Mouse (Mus musculus): ENCODE data around the gene Rps16. TPM values are rescaled to one million over a fixed set of nuclear protein-coding genes. Genes with fewer than 3 reads are reported as not detected.

The Rps16 gene
- polyA plus RNA-seq, 1 experiment, result 6,019 TPM

DNA sequence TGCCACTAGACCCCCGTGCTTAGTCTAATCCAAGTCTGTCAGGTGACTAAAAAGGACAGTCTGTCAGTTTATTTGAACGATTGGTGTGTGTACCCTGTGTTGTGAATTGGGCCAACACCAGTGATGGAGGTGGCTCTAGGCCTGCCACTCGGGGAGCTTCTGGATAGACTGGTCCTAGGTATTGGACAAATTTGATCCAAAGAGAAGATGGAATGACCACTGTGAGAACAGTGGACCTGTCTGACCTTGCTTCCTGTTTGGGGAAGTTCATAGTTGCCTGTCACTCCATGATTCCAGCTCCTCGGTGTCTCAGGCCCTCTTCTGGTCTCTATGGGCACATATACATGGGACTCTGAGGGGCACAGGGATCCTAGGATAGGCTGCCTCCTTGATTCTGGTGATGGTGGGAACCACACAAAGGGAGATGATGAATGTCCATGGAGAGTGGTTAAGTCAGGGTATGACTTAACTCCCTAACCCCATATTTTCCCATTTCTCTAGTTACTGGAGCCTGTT is 1.3 kb downstream of the Rps16 start:
- peak overlapping the region; percentile 87 for H3K4me3 ChIP-seq (ENCODE audit: insufficient read depth, poor library complexity, severe bottlenecking)
- H3K79me2 ChIP-seq (ENCODE audit: control insufficient read depth, insufficient read depth), result peaks cover 33% of the 10 kb centered on the region
- H3K79me3 ChIP-seq (ENCODE audit: low read depth), result peaks cover 22% of the 10 kb centered on the region
- H3K27me3 ChIP-seq (ENCODE audit: control insufficient read depth, insufficient read depth, insufficient read length), result no peaks in the 10 kb centered on the region
- TF ChIP-seq FOSL1 (IDR thresholded peaks at IDR 0.05; ENCODE audit: insufficient read depth, low read length, poor library complexity, severe bottlenecking) (no peak), CTCF (IDR thresholded peaks at IDR 0.05; ENCODE audit: control insufficient read depth, insufficient read depth, insufficient read length) (no peak), USF1 (IDR thresholded peaks at IDR 0.05; ENCODE audit: low read depth) (no peak), MYOG (IDR thresholded peaks at IDR 0.05; ENCODE audit: control insufficient read depth, extremely low read depth, insufficient read length) (no peak), MAX (IDR thresholded peaks at IDR 0.05) (no peak)
- H3ac ChIP-seq (ENCODE audit: control insufficient read depth, insufficient read length, low read depth), result peak overlapping the region; percentile 75
- peaks cover 38% of the 10 kb centered on the region for H3K36me3 ChIP-seq (ENCODE audit: control insufficient read depth, insufficient read depth)

DNA sequence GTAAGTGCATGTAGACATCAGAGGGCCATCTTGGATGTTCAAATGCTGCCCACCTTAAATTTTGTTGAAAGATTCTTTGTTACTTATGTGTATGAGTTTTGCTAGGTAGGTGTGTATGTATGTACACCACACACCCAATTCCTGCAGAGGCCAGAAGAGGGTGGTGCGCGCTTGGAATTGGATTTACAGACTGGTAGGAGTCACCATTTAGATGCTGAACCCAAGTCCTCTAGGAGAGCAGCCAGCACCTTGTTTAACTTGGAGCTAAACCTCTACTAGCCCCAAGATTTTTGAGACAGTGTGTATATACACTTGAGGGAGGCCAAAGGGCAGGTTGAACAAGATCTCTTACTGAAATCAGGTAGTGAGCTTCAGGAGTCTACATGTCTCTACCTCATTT is 2.8 kb downstream of the Rps16 start:
- TF ChIP-seq CTCF (IDR thresholded peaks at IDR 0.05; ENCODE audit: control insufficient read depth, insufficient read depth, insufficient read length) (no peak), MYOG (IDR thresholded peaks at IDR 0.05; ENCODE audit: control insufficient read depth, extremely low read depth, insufficient read length) (no peak), USF1 (IDR thresholded peaks at IDR 0.05; ENCODE audit: low read depth) (no peak), FOSL1 (IDR thresholded peaks at IDR 0.05; ENCODE audit: insufficient read depth, low read length, poor library complexity, severe bottlenecking) (no peak)
- H3K79me2 ChIP-seq (ENCODE audit: control insufficient read depth, insufficient read depth), result peaks cover 33% of the 10 kb centered on the region

DNA sequence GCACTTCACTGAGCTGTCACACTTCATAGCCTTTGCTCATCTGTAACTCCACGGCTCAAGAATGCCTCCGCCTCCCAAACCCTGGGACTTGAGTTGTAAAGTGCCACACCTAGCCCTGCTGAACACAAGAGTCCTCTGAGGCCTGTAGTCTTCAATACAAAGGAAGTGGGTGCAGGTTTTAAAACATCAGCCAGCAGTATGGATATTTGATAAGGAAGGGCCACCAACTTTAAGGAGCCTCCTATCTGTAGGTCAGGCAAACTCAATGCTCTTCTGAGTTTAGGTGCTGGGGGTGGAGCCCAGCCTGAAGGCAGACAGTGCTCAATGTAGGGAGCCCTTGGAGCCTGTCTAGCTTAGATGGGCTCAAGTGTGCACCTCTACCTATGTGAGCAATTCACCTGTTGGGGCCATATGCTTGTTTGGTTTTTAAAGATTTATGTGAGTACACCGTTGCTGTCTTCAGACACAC is 3.7 kb downstream of the Rps16 start:
- H3K36me3 ChIP-seq (ENCODE audit: control insufficient read depth, insufficient read depth), result peaks cover 38% of the 10 kb centered on the region
- peaks cover 33% of the 10 kb centered on the region for H3K79me2 ChIP-seq (ENCODE audit: control insufficient read depth, insufficient read depth)
- no peaks in the 10 kb centered on the region for H3K27me3 ChIP-seq (ENCODE audit: control insufficient read depth, insufficient read depth, insufficient read length)
- TF ChIP-seq MYOG (IDR thresholded peaks at IDR 0.05; ENCODE audit: control insufficient read depth, extremely low read depth, insufficient read length), result no peak
- TF ChIP-seq MYOD1 (IDR thresholded peaks at IDR 0.05; ENCODE audit: control insufficient read depth, insufficient read length, low read depth), result no peak
- no peak for TF ChIP-seq CTCF (IDR thresholded peaks at IDR 0.05; ENCODE audit: control insufficient read depth, insufficient read depth, insufficient read length)
- no peak for TF ChIP-seq MAX (IDR thresholded peaks at IDR 0.05)
- no peak for TF ChIP-seq CEBPB (IDR thresholded peaks at IDR 0.05; ENCODE audit: low read depth)
- H3K79me3 ChIP-seq (ENCODE audit: low read depth), result peaks cover 22% of the 10 kb centered on the region
- H3K4me3 ChIP-seq (ENCODE audit: insufficient read depth, poor library complexity, severe bottlenecking), result no peak overlapping the region
- no peak overlapping the region for H3ac ChIP-seq (ENCODE audit: control insufficient read depth, insufficient read length, low read depth)

More for the DNA sequence above, 2.8 kb downstream of the Rps16 start:
- no peaks in the 10 kb centered on the region for H3K27me3 ChIP-seq (ENCODE audit: control insufficient read depth, insufficient read depth, insufficient read length)
- no peak overlapping the region for H3K4me3 ChIP-seq (ENCODE audit: insufficient read depth, poor library complexity, severe bottlenecking)
- peaks cover 38% of the 10 kb centered on the region for H3K36me3 ChIP-seq (ENCODE audit: control insufficient read depth, insufficient read depth)
- no peak overlapping the region for H3ac ChIP-seq (ENCODE audit: control insufficient read depth, insufficient read length, low read depth)
- peaks cover 22% of the 10 kb centered on the region for H3K79me3 ChIP-seq (ENCODE audit: low read depth)

DNA sequence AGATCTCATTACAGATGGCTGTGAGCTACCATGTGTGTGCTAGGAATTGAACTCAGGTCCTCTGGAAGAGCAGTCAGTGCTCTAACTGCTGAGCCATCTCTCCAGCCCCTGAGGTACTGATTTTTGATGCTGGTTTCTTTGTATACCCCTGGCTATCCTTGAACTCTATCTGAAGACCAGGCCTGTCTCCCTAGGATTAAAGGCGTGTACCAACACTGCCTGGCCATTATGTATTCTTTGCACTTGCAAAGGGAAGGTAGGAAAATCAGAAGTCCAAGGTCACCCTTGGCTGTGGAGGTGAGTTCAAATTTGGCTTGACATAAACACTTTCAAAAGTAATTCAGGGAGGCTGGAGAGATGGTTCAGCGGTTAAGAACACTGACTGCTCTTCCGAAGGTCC is 4.1 kb downstream of the Rps16 start:
- Histone ChIP-seq H3K36me3 (ENCODE audit: control insufficient read depth, insufficient read depth) (peaks cover 38% of the 10 kb centered on the region), H3K79me2 (ENCODE audit: control insufficient read depth, insufficient read depth) (peaks cover 33% of the 10 kb centered on the region), H3K79me3 (ENCODE audit: low read depth) (peaks cover 22% of the 10 kb centered on the region), H3K4me3 (ENCODE audit: insufficient read depth, poor library complexity, severe bottlenecking) (no peak overlapping the region), H3ac (ENCODE audit: control insufficient read depth, insufficient read length, low read depth) (no peak overlapping the region), H3K27me3 (ENCODE audit: control insufficient read depth, insufficient read depth, insufficient read length) (no peaks in the 10 kb centered on the region)
- TF ChIP-seq FOSL1 (IDR thresholded peaks at IDR 0.05; ENCODE audit: insufficient read depth, low read length, poor library complexity, severe bottlenecking), result no peak
- no peak for TF ChIP-seq MAX (IDR thresholded peaks at IDR 0.05)
- no peak for TF ChIP-seq MYOD1 (IDR thresholded peaks at IDR 0.05; ENCODE audit: control insufficient read depth, insufficient read length, low read depth)
- no peak for TF ChIP-seq MYOG (IDR thresholded peaks at IDR 0.05; ENCODE audit: control insufficient read depth, extremely low read depth, insufficient read length)
- no peak for TF ChIP-seq USF1 (IDR thresholded peaks at IDR 0.05; ENCODE audit: low read depth)
- no peak for TF ChIP-seq CTCF (IDR thresholded peaks at IDR 0.05; ENCODE audit: control insufficient read depth, insufficient read depth, insufficient read length)
- TF ChIP-seq CEBPB (IDR thresholded peaks at IDR 0.05; ENCODE audit: low read depth), result no peak

- Histone ChIP-seq H3K27me3 (ENCODE audit: control insufficient read depth, insufficient read depth, insufficient read length) (no peaks in the 10 kb centered on the region), H3K79me2 (ENCODE audit: control insufficient read depth, insufficient read depth) (peaks cover 33% of the 10 kb centered on the region), H3ac (ENCODE audit: control insufficient read depth, insufficient read length, low read depth) (no peak overlapping the region), H3K36me3 (ENCODE audit: control insufficient read depth, insufficient read depth) (peaks cover 41% of the 10 kb centered on the region), H3K79me3 (ENCODE audit: low read depth) (peaks cover 22% of the 10 kb centered on the region), H3K4me3 (ENCODE audit: insufficient read depth, poor library complexity, severe bottlenecking) (no peak overlapping the region)
- TF ChIP-seq CEBPB (IDR thresholded peaks at IDR 0.05; ENCODE audit: low read depth), result no peak
- TF ChIP-seq CTCF (IDR thresholded peaks at IDR 0.05; ENCODE audit: control insufficient read depth, insufficient read depth, insufficient read length), result no peak
- TF ChIP-seq USF1 (IDR thresholded peaks at IDR 0.05; ENCODE audit: low read depth), result no peak
- TF ChIP-seq MAX (IDR thresholded peaks at IDR 0.05), result no peak
- no peak for TF ChIP-seq FOSL1 (IDR thresholded peaks at IDR 0.05; ENCODE audit: insufficient read depth, low read length, poor library complexity, severe bottlenecking)
- no peak for TF ChIP-seq MYOG (IDR thresholded peaks at IDR 0.05; ENCODE audit: control insufficient read depth, extremely low read depth, insufficient read length)
- no peak for TF ChIP-seq MYOD1 (IDR thresholded peaks at IDR 0.05; ENCODE audit: control insufficient read depth, insufficient read length, low read depth)
These were observed 4.8 kb downstream of the Rps16 start for GRCm38 (mm10) chr7:28355221-28355620.

GRCm38 (mm10) chr7:28356981-28357380 is 6.5 kb downstream of the Rps16 start:
- no peak overlapping the region for H3K4me3 ChIP-seq (ENCODE audit: insufficient read depth, poor library complexity, severe bottlenecking)
- H3K27me3 ChIP-seq (ENCODE audit: control insufficient read depth, insufficient read depth, insufficient read length), result no peaks in the 10 kb centered on the region
- TF ChIP-seq CEBPB (IDR thresholded peaks at IDR 0.05; ENCODE audit: low read depth), result no peak
- no peak for TF ChIP-seq CTCF (IDR thresholded peaks at IDR 0.05; ENCODE audit: control insufficient read depth, insufficient read depth, insufficient read length)
- TF ChIP-seq MYOG (IDR thresholded peaks at IDR 0.05; ENCODE audit: control insufficient read depth, extremely low read depth, insufficient read length), result no peak
- TF ChIP-seq MAX (IDR thresholded peaks at IDR 0.05), result no peak
- no peak for TF ChIP-seq FOSL1 (IDR thresholded peaks at IDR 0.05; ENCODE audit: insufficient read depth, low read length, poor library complexity, severe bottlenecking)
- TF ChIP-seq USF1 (IDR thresholded peaks at IDR 0.05; ENCODE audit: low read depth), result no peak
- TF ChIP-seq MYOD1 (IDR thresholded peaks at IDR 0.05; ENCODE audit: control insufficient read depth, insufficient read length, low read depth), result no peak
- no peak overlapping the region for H3ac ChIP-seq (ENCODE audit: control insufficient read depth, insufficient read length, low read depth)
- peaks cover 41% of the 10 kb centered on the region for H3K36me3 ChIP-seq (ENCODE audit: control insufficient read depth, insufficient read depth)
- peaks cover 8% of the 10 kb centered on the region for H3K79me3 ChIP-seq (ENCODE audit: low read depth)
- peaks cover 17% of the 10 kb centered on the region for H3K79me2 ChIP-seq (ENCODE audit: control insufficient read depth, insufficient read depth)
